Mouse (Mus musculus) embryonic facial prominence, embryonic 14.5 days (tissue): ENCODE measurements around the gene B830017H08Rik. TPM values are rescaled to one million over a fixed set of nuclear protein-coding genes. Genes with fewer than 3 reads are reported as not detected.
A peak's percentile ranks its signal among the peaks of the same experiment; 100 is the strongest.

ENCODE experiments used
- ATAC-seq: fragments of 200-750 bp; cut with Nextera tagmentation; 2 replicates; pipeline ENCODE4 v1.8.0; 2017; ENCODE audit warnings: low read depth, moderate number of reproducible peaks, moderate TSS enrichment
- DNase-seq: peaks from one replicate; pipeline ENCODE4 v3.0.0-alpha.2; 2015; ENCODE audit warnings: low spot score
- H3K27ac ChIP-seq: fragments of 300-500 bp; sonication (generic); replicated peaks from 2 replicates; pipeline ENCODE4 v1.5.1; 2014; ENCODE audit warnings: low read depth, mild to moderate bottlenecking, low read length, moderate library complexity
- H3K27me3 ChIP-seq: fragments of 300-500 bp; sonication (generic); replicated peaks from 2 replicates; pipeline ENCODE4 v1.6.1; 2014; ENCODE audit warnings: low read length; ENCODE audit not compliant: control insufficient read depth, insufficient read depth
- H3K36me3 ChIP-seq: fragments of 300-500 bp; sonication (generic); 2 replicates; pipeline ENCODE4 v1.6.1; 2014; ENCODE audit warnings: low read length, mixed read lengths; ENCODE audit not compliant: control insufficient read depth, insufficient read depth
- H3K4me1 ChIP-seq: fragments of 300-500 bp; sonication (generic); 2 replicates; pipeline ENCODE4 v1.6.1; 2014; ENCODE audit warnings: antibody characterized with exemption, low read length; ENCODE audit not compliant: control insufficient read depth, insufficient read depth
- H3K4me2 ChIP-seq: fragments of 300-500 bp; sonication (generic); 2 replicates; pipeline ENCODE4 v1.6.1; 2014; ENCODE audit warnings: low read depth, mild to moderate bottlenecking, low read length, moderate library complexity, mixed read lengths
- H3K4me3 ChIP-seq: fragments of 300-500 bp; sonication (generic); 2 replicates; pipeline ENCODE4 v1.5.1; 2014; ENCODE audit warnings: low read depth, mild to moderate bottlenecking, low read length
- H3K9ac ChIP-seq: fragments of 300-500 bp; sonication (generic); 2 replicates; pipeline ENCODE4 v1.6.1; 2014; ENCODE audit warnings: low read depth, mild to moderate bottlenecking, low read length, moderate library complexity, mixed read lengths
- H3K9me3 ChIP-seq: fragments of 300-500 bp; sonication (generic); 2 replicates; pipeline ENCODE4 v1.6.1; 2016; ENCODE audit warnings: low read length; ENCODE audit not compliant: control insufficient read depth
- WGBS: fragments of 180-500 bp; shearing (Covaris S2); extraction: QIAGEN DNeasy Blood & Tissue Kit; methylation state at CpG from one replicate; pipeline ENCODE4 v1.1.7; 2014; 5-methylcytosine and 5-hydroxymethylcytosine counted together
- polyA plus RNA-seq: library from polyadenylated mRNA; unstranded; fragments of >200 nt; fragmentation: Nextera tagmentation; extraction: Ambion mirVana; gene quantifications from 2 replicates; pipeline ENCODE4 v1.2.1, GENCODE M21; 2014

B830017H08Rik gene
- 0.26 and 0.46 TPM in 2 replicates for polyA plus RNA-seq

GRCm38 (mm10) chr16:17832821-17833220 is at the start of gene B830017H08Rik:
Gene B830017H08Rik, plus strand, starts transcription at chr16:17833121.
- Histone ChIP-seq H3K27me3 (peaks cover 60% of the 10 kb centered on the region), H3K9me3 (no peaks in the 10 kb centered on the region), H3K36me3 (no peaks in the 10 kb centered on the region), H3K9ac (peak within 1 kb of the TSS; percentile 71), H3K4me1 (peaks cover 4% of the 10 kb centered on the region; the same call in 1 of the 2 replicates), H3K4me2 (peak within 1 kb of the TSS; percentile 99), H3K4me3 (peak within 1 kb of the TSS; percentile 59), H3K27ac (no peak within 1 kb of the TSS; the same call in 1 of the 2 replicates)
- ATAC-seq (no peak), DNase-seq (no peak)
- WGBS = 24% methylated on average over 7 of the region's 7 CpGs

- H3K27me3 ChIP-seq = no peaks in the 10 kb centered on the region
- no peak overlapping the region for H3K4me2 ChIP-seq
- H3K9me3 ChIP-seq = no peaks in the 10 kb centered on the region
- no peaks in the 10 kb centered on the region for H3K4me1 ChIP-seq
- H3K36me3 ChIP-seq = peaks cover 96% of the 10 kb centered on the region
- no peak overlapping the region for H3K27ac ChIP-seq
- WGBS = 53% methylated on average over 3 of the region's 3 CpGs
- DNase-seq (peak; percentile 36), ATAC-seq (no peak; the same call in 1 of the 2 replicates)
- no peak overlapping the region for H3K4me3 ChIP-seq
- no peak overlapping the region for H3K9ac ChIP-seq
These were observed 47.6 kb upstream of the B830017H08Rik start for GRCm38 (mm10) chr16:17785337-17785736.

GRCm38 (mm10) chr16:17792728-17793127 is 40.2 kb upstream of the B830017H08Rik start:
- H3K9me3 ChIP-seq = no peaks in the 10 kb centered on the region
- no peak for ATAC-seq
- DNase-seq = peak; percentile 27
- no peaks in the 10 kb centered on the region for H3K27me3 ChIP-seq
- no peak overlapping the region for H3K9ac ChIP-seq
- WGBS = 79% methylated on average over 3 of the region's 3 CpGs
- H3K4me3 ChIP-seq = no peak overlapping the region
- H3K4me2 ChIP-seq = no peak overlapping the region
- no peak overlapping the region for H3K27ac ChIP-seq
- peaks cover 9% of the 10 kb centered on the region for H3K4me1 ChIP-seq
- H3K36me3 ChIP-seq = peaks cover 65% of the 10 kb centered on the region

- WGBS = 90% methylated on average over 4 of the region's 4 CpGs
- H3K9ac ChIP-seq = no peak overlapping the region
- H3K27me3 ChIP-seq = no peaks in the 10 kb centered on the region
- H3K4me2 ChIP-seq = no peak overlapping the region
- no peak overlapping the region for H3K27ac ChIP-seq
- no peaks in the 10 kb centered on the region for H3K9me3 ChIP-seq
- no peak overlapping the region for H3K4me3 ChIP-seq
- H3K36me3 ChIP-seq = peaks cover 54% of the 10 kb centered on the region
- peaks cover 11% of the 10 kb centered on the region for H3K4me1 ChIP-seq
- ATAC-seq (no peak), DNase-seq (no peak)
These were observed 38.9 kb upstream of the B830017H08Rik start for GRCm38 (mm10) chr16:17794047-17794446.

- no peak for ATAC-seq
- H3K4me2 ChIP-seq = no peak overlapping the region
- WGBS = 68% methylated on average over 5 of the region's 5 CpGs
- DNase-seq = no peak
- no peak overlapping the region for H3K27ac ChIP-seq
- H3K27me3 ChIP-seq = 0 out of 2 replicates have a peak, but pooled peaks cover 2% of the 10 kb centered on the region
- no peak overlapping the region for H3K4me3 ChIP-seq
- H3K9ac ChIP-seq = peak overlapping the region; percentile 96; the same call in 1 of the 2 replicates
- peaks cover 25% of the 10 kb centered on the region for H3K4me1 ChIP-seq
- peaks cover 38% of the 10 kb centered on the region for H3K36me3 ChIP-seq
- H3K9me3 ChIP-seq = no peaks in the 10 kb centered on the region
These were observed 37.3 kb upstream of the B830017H08Rik start for GRCm38 (mm10) chr16:17795643-17796042.

- DNase-seq (no peak), ATAC-seq (no peak)
- H3K4me2 ChIP-seq = peak overlapping the region; percentile 80
- H3K27ac ChIP-seq = peak overlapping the region; percentile 98
- peaks cover 33% of the 10 kb centered on the region for H3K4me1 ChIP-seq
- H3K36me3 ChIP-seq = peaks cover 29% of the 10 kb centered on the region
- H3K9ac ChIP-seq = peak overlapping the region; percentile 96
- no peaks in the 10 kb centered on the region for H3K9me3 ChIP-seq
- peaks cover 8% of the 10 kb centered on the region; the same call in 1 of the 2 replicates for H3K27me3 ChIP-seq
- peak overlapping the region; percentile 84 for H3K4me3 ChIP-seq
These were observed 36.4 kb upstream of the B830017H08Rik start for GRCm38 (mm10) chr16:17796519-17796918.

GRCm38 (mm10) chr16:17796971-17797811 is 35.7 kb upstream of the B830017H08Rik start, which contains the start of gene Scarf2:
Gene Scarf2, plus strand, starts transcription at chr16:17797282.
- ATAC-seq (peak; percentile 80), DNase-seq (peak; percentile 84)
- peak within 1 kb of the TSS; percentile 98 for H3K27ac ChIP-seq
- H3K4me2 ChIP-seq = peak within 1 kb of the TSS; percentile 80
- peaks cover 39% of the 10 kb centered on the region for H3K4me1 ChIP-seq
- H3K9ac ChIP-seq = peak within 1 kb of the TSS; percentile 96
- H3K27me3 ChIP-seq = peaks cover 15% of the 10 kb centered on the region; the same call in 1 of the 2 replicates
- peaks cover 23% of the 10 kb centered on the region; the same call in 1 of the 2 replicates for H3K36me3 ChIP-seq
- no peaks in the 10 kb centered on the region for H3K9me3 ChIP-seq
- H3K4me3 ChIP-seq = peak within 1 kb of the TSS; percentile 84
- 2% methylated on average over 20 of the region's 81 CpGs for WGBS

GRCm38 (mm10) chr16:17797812-17798311 is 35.1 kb upstream of the B830017H08Rik start:
- Histone ChIP-seq H3K36me3 (peaks cover 20% of the 10 kb centered on the region; the same call in 1 of the 2 replicates), H3K27me3 (peaks cover 22% of the 10 kb centered on the region), H3K4me3 (peak overlapping the region; percentile 84), H3K9me3 (no peaks in the 10 kb centered on the region), H3K4me2 (peak overlapping the region; percentile 80), H3K9ac (peak overlapping the region; percentile 96), H3K4me1 (peaks cover 46% of the 10 kb centered on the region), H3K27ac (peak overlapping the region; percentile 98)
- peak; percentile 39 for DNase-seq
- WGBS = 2% methylated on average over 28 of the region's 29 CpGs
- ATAC-seq = peak; percentile 35; the same call in 1 of the 2 replicates
